Mouse (Mus musculus) left cerebral cortex, postnatal 4 days (tissue): ENCODE data around the gene Il17rd. TPM values are rescaled to one million over a fixed set of nuclear protein-coding genes. Genes with fewer than 3 reads are reported as not detected.

Experiments used
- DNase-seq: peaks from one replicate; pipeline ENCODE4 v3.0.0-alpha.2; 2022
- intact Hi-C: fragments of 180-260 bp; cut with DNase I; formaldehyde crosslinking; loops from one replicate; pipeline ENCODE4 v1.15.1; 2025
- total RNA-seq, 2 experiments: library from RNA; stranded (reverse); gene quantifications; 2 replicates each; pipeline ENCODE4 v1.2.3; 2021

Gene Il17rd
- total RNA-seq = 1 to 10 TPM; 4.7 to 5.4 TPM

- peak; percentile 85 for DNase-seq
- intact Hi-C loops = loop anchor here (10.0 kb wide), 1 partner anchor 376 kb away; no protein-coding TSS in a partner anchor
Measured at GRCm38 (mm10) chr14:27038783-27039182, at the start of gene Il17rd. Il17rd (plus strand) TSS chr14:27038941.

- intact Hi-C loops = loop anchor here (5.0 kb wide), 1 partner anchor 159 kb away; no protein-coding TSS in a partner anchor
Measured at GRCm38 (mm10) chr14:26991622-26992021, 47.1 kb upstream of the Il17rd start.

GRCm38 (mm10) chr14:26993427-26993826, 45.3 kb upstream of the Il17rd start:
- intact Hi-C loops = loop anchor here (5.0 kb wide), 1 partner anchor 161 kb away; no protein-coding TSS in a partner anchor
- DNase-seq = no peak

More at GRCm38 (mm10) chr14:26991622-26992021, 47.1 kb upstream of the Il17rd start:
- no peak for DNase-seq

GRCm38 (mm10) chr14:26994211-26994741, 44.5 kb upstream of the Il17rd start, which contains the start of gene Hesx1:
Hesx1 (plus strand) TSS chr14:26994416.
- peak; percentile 23 for DNase-seq
- intact Hi-C loops = loop anchor here (5.0 kb wide), 1 partner anchor 162 kb away; no protein-coding TSS in a partner anchor

- intact Hi-C loops = no loop called here
- no peak for DNase-seq
Measured at GRCm38 (mm10) chr14:26996257-26996656, 42.5 kb upstream of the Il17rd start.

GRCm38 (mm10) chr14:27000386-27000785, 38.4 kb upstream of the Il17rd start:
- DNase-seq = no peak
- intact Hi-C loops = no loop called here

- intact Hi-C loops = no loop called here
- peak; percentile 8 for DNase-seq
Measured at GRCm38 (mm10) chr14:27004906-27005305, 33.8 kb upstream of the Il17rd start.

GRCm38 (mm10) chr14:27005937-27006336, 32.8 kb upstream of the Il17rd start:
- intact Hi-C loops = no loop called here
- DNase-seq = no peak

- intact Hi-C loops = no loop called here
- DNase-seq = no peak
Measured at GRCm38 (mm10) chr14:27011561-27011960, 27.2 kb upstream of the Il17rd start.

GRCm38 (mm10) chr14:27013658-27014057, 25.1 kb upstream of the Il17rd start:
- no peak for DNase-seq
- intact Hi-C loops = no loop called here

- DNase-seq = no peak
- intact Hi-C loops = no loop called here
Measured at GRCm38 (mm10) chr14:27017936-27018335, 20.8 kb upstream of the Il17rd start.

GRCm38 (mm10) chr14:27019850-27020249, 18.9 kb upstream of the Il17rd start:
- intact Hi-C loops = loop anchor here (10.0 kb wide), 1 partner anchor 45 kb away; the partner anchor contains the start of gene Appl1

GRCm38 (mm10) chr14:27022876-27023275, 15.9 kb upstream of the Il17rd start:
- intact Hi-C loops = loop anchor here (10.0 kb wide), 1 partner anchor 48 kb away; the partner anchor contains the start of gene Appl1
- DNase-seq = peak; percentile 57

More at GRCm38 (mm10) chr14:27019850-27020249, 18.9 kb upstream of the Il17rd start:
- no peak for DNase-seq

GRCm38 (mm10) chr14:27024664-27025063, 14.1 kb upstream of the Il17rd start:
- intact Hi-C loops = loop anchor here (10.0 kb wide), 1 partner anchor 50 kb away; the partner anchor contains the start of gene Appl1
- DNase-seq = no peak

GRCm38 (mm10) chr14:27029771-27030173, 9.0 kb upstream of the Il17rd start:
- peak; percentile 41 for DNase-seq
- intact Hi-C loops = loop anchor here (10.0 kb wide), 2 partner anchors 55 to 385 kb away; partner anchors contain the start of gene Appl1

GRCm38 (mm10) chr14:27031142-27031541, 7.6 kb upstream of the Il17rd start:
- intact Hi-C loops = loop anchor here (10.0 kb wide), 1 partner anchor 384 kb away; no protein-coding TSS in a partner anchor
- DNase-seq = peak; percentile 67

- intact Hi-C loops = loop anchor here (10.0 kb wide), 1 partner anchor 377 kb away; no protein-coding TSS in a partner anchor
Measured at GRCm38 (mm10) chr14:27037513-27037912, 1.2 kb upstream of the Il17rd start.

GRCm38 (mm10) chr14:27039281-27040248, 824 bp downstream of the Il17rd start:
- intact Hi-C loops = loop anchor here (5.0 to 10.0 kb wide), 2 partner anchors 53 to 375 kb away; no protein-coding TSS in a partner anchor
- peak; percentile 38 for DNase-seq

More at GRCm38 (mm10) chr14:27037513-27037912, 1.2 kb upstream of the Il17rd start:
- no peak for DNase-seq

GRCm38 (mm10) chr14:27040451-27040850, 1.7 kb downstream of the Il17rd start:
- no peak for DNase-seq
- intact Hi-C loops = loop anchor here (5.0 kb wide), 1 partner anchor 52 kb away; no protein-coding TSS in a partner anchor

GRCm38 (mm10) chr14:27042280-27042983, 3.7 kb downstream of the Il17rd start:
- intact Hi-C loops = loop anchor here (5.0 kb wide), 1 partner anchor 50 kb away; no protein-coding TSS in a partner anchor
- no peak for DNase-seq
